Mouse (Mus musculus) left cerebral cortex, postnatal 4 days (tissue): ENCODE data around the gene Olfr1371. TPM values are rescaled to one million over a fixed set of nuclear protein-coding genes. Genes with fewer than 3 reads are reported as not detected.
A peak's percentile ranks its signal among the peaks of the same experiment; 100 is the strongest.

Experiments
- DNase-seq: peaks from one replicate; pipeline ENCODE4 v3.0.0-alpha.2; 2022
- intact Hi-C: fragments of 180-260 bp; cut with DNase I; formaldehyde crosslinking; loops from one replicate; pipeline ENCODE4 v1.15.1; 2025
- total RNA-seq, 2 experiments: library from RNA; stranded (reverse); gene quantifications; 2 replicates each; pipeline ENCODE4 v1.2.3; 2021

Gene Olfr1371
- total RNA-seq, result not detected

GRCm38 (mm10) chr11:52213887-52214286 is at the start of gene Olfr1371:
TSS of gene Olfr1371 (minus strand) at chr11:52213987.
- intact Hi-C loops, result no loop called here

GRCm38 (mm10) chr11:52262338-52262737 is 48.6 kb upstream of the Olfr1371 start:
- intact Hi-C loops, result no loop called here
- no peak for DNase-seq

More at GRCm38 (mm10) chr11:52213887-52214286, at the start of gene Olfr1371:
- DNase-seq, result no peak

- intact Hi-C loops, result no loop called here
These were observed 48.1 kb upstream of the Olfr1371 start for GRCm38 (mm10) chr11:52261937-52262336.

GRCm38 (mm10) chr11:52260878-52261277 is 47.1 kb upstream of the Olfr1371 start:
- intact Hi-C loops, result no loop called here
- no peak for DNase-seq

More at GRCm38 (mm10) chr11:52261937-52262336, 48.1 kb upstream of the Olfr1371 start:
- DNase-seq, result peak; percentile 58

GRCm38 (mm10) chr11:52258711-52259110 is 44.9 kb upstream of the Olfr1371 start:
- DNase-seq, result no peak
- intact Hi-C loops, result no loop called here

- intact Hi-C loops, result no loop called here
- DNase-seq, result no peak
These were observed 43.6 kb upstream of the Olfr1371 start for GRCm38 (mm10) chr11:52257376-52257775.

GRCm38 (mm10) chr11:52255077-52255476 is 41.3 kb upstream of the Olfr1371 start:
- intact Hi-C loops, result loop anchor here (2.0 kb wide), 1 partner anchor 92 kb away; no protein-coding TSS in a partner anchor
- DNase-seq, result no peak

- intact Hi-C loops, result loop anchor here (2.0 kb wide), 1 partner anchor 93 kb away; no protein-coding TSS in a partner anchor
- DNase-seq, result peak; percentile 62
These were observed 40.0 kb upstream of the Olfr1371 start for GRCm38 (mm10) chr11:52253674-52254375.

GRCm38 (mm10) chr11:52252692-52253091 is 38.9 kb upstream of the Olfr1371 start:
- intact Hi-C loops, result no loop called here
- DNase-seq, result no peak

- intact Hi-C loops, result no loop called here
- no peak for DNase-seq
These were observed 38.0 kb upstream of the Olfr1371 start for GRCm38 (mm10) chr11:52251770-52252169.

- intact Hi-C loops, result no loop called here
These were observed 35.7 kb upstream of the Olfr1371 start for GRCm38 (mm10) chr11:52249452-52249851.

GRCm38 (mm10) chr11:52240898-52241542 is 27.2 kb upstream of the Olfr1371 start:
- intact Hi-C loops, result no loop called here
- no peak for DNase-seq

More at GRCm38 (mm10) chr11:52249452-52249851, 35.7 kb upstream of the Olfr1371 start:
- no peak for DNase-seq

GRCm38 (mm10) chr11:52234509-52234908 is 20.7 kb upstream of the Olfr1371 start:
- intact Hi-C loops, result no loop called here
- no peak for DNase-seq

- intact Hi-C loops, result no loop called here
- DNase-seq, result no peak
These were observed 20.1 kb upstream of the Olfr1371 start for GRCm38 (mm10) chr11:52233906-52234305.

- intact Hi-C loops, result no loop called here
- DNase-seq, result no peak
These were observed 19.4 kb upstream of the Olfr1371 start for GRCm38 (mm10) chr11:52233043-52233653.

- intact Hi-C loops, result no loop called here
These were observed 18.1 kb upstream of the Olfr1371 start, which contains the start of gene Skp1a for GRCm38 (mm10) chr11:52231606-52232541. TSS of gene Skp1a (plus strand) at chr11:52231995.

GRCm38 (mm10) chr11:52230694-52231093 is 16.9 kb upstream of the Olfr1371 start:
- intact Hi-C loops, result no loop called here
- DNase-seq, result no peak

More at GRCm38 (mm10) chr11:52231606-52232541, 18.1 kb upstream of the Olfr1371 start, which contains the start of gene Skp1a:
- DNase-seq, result peak; percentile 94

- intact Hi-C loops, result loop anchor here (10.0 kb wide), 1 partner anchor 84 kb away; the partner anchor contains the start of gene Olfr1373
- DNase-seq, result no peak
These were observed 15.1 kb upstream of the Olfr1371 start for GRCm38 (mm10) chr11:52228722-52229448.

- intact Hi-C loops, result loop anchor here (10.0 kb wide), 1 partner anchor 83 kb away; the partner anchor contains the start of gene Olfr1373
- no peak for DNase-seq
These were observed 13.9 kb upstream of the Olfr1371 start for GRCm38 (mm10) chr11:52227466-52228226.
